Mouse (Mus musculus): ENCODE measurements around the gene Ninj2. TPM values are rescaled to one million over a fixed set of nuclear protein-coding genes. Genes with fewer than 3 reads are reported as not detected.

Ninj2 gene
- polyA plus RNA-seq, 1 experiment from 2014 or later, result 0.31 TPM

DNA sequence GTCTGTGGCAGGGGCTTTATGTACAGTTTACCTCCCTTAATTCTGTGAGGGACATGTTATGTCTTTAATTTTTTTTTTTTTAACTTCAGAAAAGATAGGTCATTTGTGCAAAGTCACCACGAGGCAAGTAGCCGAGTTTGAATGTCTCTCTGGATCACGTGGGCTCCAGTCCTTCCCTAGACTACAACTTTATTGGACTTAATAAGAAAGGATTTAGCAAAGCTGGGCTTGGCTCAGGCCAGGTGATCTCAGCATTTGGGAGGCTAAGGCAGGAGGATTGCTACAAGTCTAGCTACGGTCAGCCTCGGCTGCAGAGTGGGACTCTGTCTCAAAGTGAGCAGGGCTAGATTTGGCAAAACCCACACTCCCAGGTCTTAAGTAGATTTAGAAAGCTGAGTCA, 16.8 kb downstream of the Ninj2 start:
- no peaks in the 10 kb centered on the region for H3K27me3 ChIP-seq
- ChIA-PET POLR2A (interaction anchor here (0.6 to 0.7 kb wide), 2 partner anchors 56 to 664 kb away, joined by 3 to 4 read pairs; no protein-coding TSS in a partner anchor), CTCF (no interaction called here)
- DNase-seq (ENCODE audit: low read depth, low spot score) (no peak), ATAC-seq (no peak)
- TF ChIP-seq CTCF (IDR thresholded peaks at IDR 0.05), result no peak
- in situ Hi-C loops (cut with MboI; ENCODE audit: low pct_unique_long_range_greater_than_20kb), result loop anchor here (5.0 kb wide), 1 partner anchor 68 kb away; no protein-coding TSS in a partner anchor

- DNase-seq (ENCODE audit: low read depth, low spot score), result no peak
- no peak for TF ChIP-seq CTCF (IDR thresholded peaks at IDR 0.05)
- POLR2A ChIA-PET, result interaction anchor here (0.6 to 0.7 kb wide), 2 partner anchors 57 to 665 kb away, joined by 3 to 4 read pairs; no protein-coding TSS in a partner anchor
- in situ Hi-C loops (cut with MboI; ENCODE audit: low pct_unique_long_range_greater_than_20kb), result loop anchor here (5.0 kb wide), 1 partner anchor 69 kb away; no protein-coding TSS in a partner anchor
- ATAC-seq, result no peak
- H3K27me3 ChIP-seq, result no peaks in the 10 kb centered on the region
- CTCF ChIA-PET, result interaction anchor here (1.2 kb wide), 1 partner anchor 15 kb away, joined by 3 read pairs; no protein-coding TSS in a partner anchor
Observed at GRCm38 (mm10) chr6:120110738-120111409, 17.7 kb downstream of the Ninj2 start.

DNA sequence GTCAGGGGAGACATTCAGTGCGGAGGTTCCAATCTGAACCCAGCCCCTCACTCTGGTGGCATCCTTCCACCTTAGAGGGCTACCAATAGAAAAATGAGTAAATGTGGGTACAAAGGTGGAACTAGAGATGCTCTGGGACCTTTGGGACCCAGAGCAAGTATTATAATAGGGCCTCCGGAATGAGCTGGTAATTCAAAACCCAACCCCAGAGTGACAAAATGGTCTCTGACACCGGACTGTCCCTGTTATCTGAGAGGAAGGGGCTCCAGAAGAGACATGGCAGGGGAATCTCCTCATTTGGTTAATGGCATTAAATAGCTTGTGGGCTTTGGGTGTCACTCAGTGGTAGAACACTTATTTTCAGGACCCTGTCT, 18.2 kb downstream of the Ninj2 start:
- ATAC-seq (no peak), DNase-seq (ENCODE audit: low read depth, low spot score) (no peak)
- in situ Hi-C loops (cut with MboI; ENCODE audit: low pct_unique_long_range_greater_than_20kb), result loop anchor here (5.0 kb wide), 1 partner anchor 69 kb away; no protein-coding TSS in a partner anchor
- H3K27me3 ChIP-seq, result no peaks in the 10 kb centered on the region
- POLR2A ChIA-PET, result no interaction called here
- no peak for TF ChIP-seq CTCF (IDR thresholded peaks at IDR 0.05)
- CTCF ChIA-PET, result interaction anchor here (1.2 kb wide), 1 partner anchor 16 kb away, joined by 3 read pairs; no protein-coding TSS in a partner anchor

DNA sequence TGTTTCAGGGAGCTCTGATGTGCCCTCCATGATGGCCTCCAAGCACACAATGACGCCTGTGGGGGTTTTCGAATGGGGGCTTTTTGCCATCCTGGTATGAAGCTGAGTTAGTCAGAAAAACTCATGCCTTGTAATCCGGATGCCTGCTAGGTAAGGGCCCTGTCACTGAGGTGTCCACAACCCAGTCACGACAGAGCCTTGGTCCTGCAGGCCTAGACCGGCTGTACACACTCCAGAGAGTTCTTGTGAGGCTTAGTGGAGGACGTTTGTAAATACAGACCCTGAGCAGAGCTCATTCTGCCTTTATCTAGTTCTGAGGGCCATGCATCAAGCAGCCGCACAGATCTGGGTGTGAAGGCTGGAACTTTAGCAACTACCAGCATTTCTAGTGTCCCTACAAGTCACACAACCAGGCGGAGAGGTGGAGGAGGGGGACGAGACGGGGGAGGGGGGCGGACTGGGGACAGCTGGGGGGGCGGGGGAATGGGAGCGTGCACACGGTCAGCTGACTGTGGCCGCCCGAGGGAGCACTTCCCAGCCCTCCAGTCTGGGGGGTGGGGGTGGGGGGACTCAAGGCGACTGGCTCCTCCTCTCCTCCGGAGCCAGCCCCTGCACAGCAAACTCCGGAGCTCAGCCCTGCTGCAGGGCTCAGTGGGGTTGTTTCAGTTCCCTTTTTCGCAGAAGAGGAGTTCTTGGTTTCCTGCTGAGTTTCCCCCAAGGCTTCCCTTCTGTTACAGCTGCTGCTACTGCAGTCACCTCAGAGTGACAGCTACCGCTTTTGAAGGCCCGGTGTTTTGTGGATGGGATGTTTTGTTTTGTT, 19.0 kb downstream of the Ninj2 start:
- ATAC-seq (no peak), DNase-seq (ENCODE audit: low read depth, low spot score) (no peak)
- CTCF ChIA-PET, result interaction anchor here (1.2 kb wide), 1 partner anchor 16 kb away, joined by 3 read pairs; no protein-coding TSS in a partner anchor
- POLR2A ChIA-PET, result no interaction called here
- in situ Hi-C loops (cut with MboI; ENCODE audit: low pct_unique_long_range_greater_than_20kb), result loop anchor here (5.0 kb wide), 1 partner anchor 70 kb away; no protein-coding TSS in a partner anchor
- no peaks in the 10 kb centered on the region for H3K27me3 ChIP-seq
- no peak for TF ChIP-seq CTCF (IDR thresholded peaks at IDR 0.05)

- in situ Hi-C loops (cut with MboI; ENCODE audit: low pct_unique_long_range_greater_than_20kb), result loop anchor here (5.0 kb wide), 1 partner anchor 72 kb away; no protein-coding TSS in a partner anchor
- no peaks in the 10 kb centered on the region for H3K27me3 ChIP-seq
- POLR2A ChIA-PET, result no interaction called here
Observed at GRCm38 (mm10) chr6:120113856-120114255, 20.7 kb downstream of the Ninj2 start.

GRCm38 (mm10) chr6:120114271-120114670, 21.1 kb downstream of the Ninj2 start:
- ChIA-PET CTCF (interaction anchor here (0.7 to 1.6 kb wide), 2 partner anchors 77 to 79 kb away, joined by 4 read pairs; no protein-coding TSS in a partner anchor), POLR2A (interaction anchor here (0.9 kb wide), 1 partner anchor 73 kb away, joined by 3 read pairs; no protein-coding TSS in a partner anchor)
- peak; percentile 5 for ATAC-seq
- no peaks in the 10 kb centered on the region for H3K27me3 ChIP-seq
- TF ChIP-seq CTCF (IDR thresholded peaks at IDR 0.05), result no peak
- DNase-seq (ENCODE audit: low read depth, low spot score), result no peak
- in situ Hi-C loops (cut with MboI; ENCODE audit: low pct_unique_long_range_greater_than_20kb), result loop anchor here (5.0 kb wide), 1 partner anchor 72 kb away; no protein-coding TSS in a partner anchor

More at GRCm38 (mm10) chr6:120113856-120114255, 20.7 kb downstream of the Ninj2 start:
- DNase-seq (ENCODE audit: low read depth, low spot score), result no peak
- TF ChIP-seq CTCF (IDR thresholded peaks at IDR 0.05), result no peak
- CTCF ChIA-PET, result interaction anchor here (0.7 to 1.6 kb wide), 2 partner anchors 77 to 79 kb away, joined by 4 read pairs; no protein-coding TSS in a partner anchor
- ATAC-seq, result no peak

DNA sequence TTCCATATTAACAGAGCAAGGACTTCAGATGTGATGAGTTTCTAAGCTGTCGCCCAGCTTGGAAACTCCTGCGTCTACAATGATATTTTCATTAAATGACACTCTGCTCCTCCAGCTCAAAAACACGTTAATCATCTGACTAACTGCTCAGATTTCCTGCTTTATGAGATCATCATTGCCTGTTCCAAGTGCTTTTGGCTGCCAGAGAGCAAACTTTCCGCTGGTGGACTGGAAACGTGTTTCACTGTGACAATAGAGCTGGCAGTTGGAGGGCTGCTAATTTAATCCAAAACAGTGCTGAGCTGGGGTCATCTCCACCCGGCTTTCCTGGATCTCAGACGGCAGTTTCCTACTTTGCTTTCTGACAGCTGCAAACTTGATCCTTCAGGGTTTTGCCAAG, 21.5 kb downstream of the Ninj2 start:
- POLR2A ChIA-PET, result interaction anchor here (0.7 to 0.9 kb wide), 3 partner anchors 73 to 78 kb away, joined by 3 read pairs; no protein-coding TSS in a partner anchor
- CTCF ChIA-PET, result interaction anchor here (0.7 kb wide), 1 partner anchor 78 kb away, joined by 4 read pairs; no protein-coding TSS in a partner anchor
- in situ Hi-C loops (cut with MboI; ENCODE audit: low pct_unique_long_range_greater_than_20kb), result loop anchor here (5.0 kb wide), 1 partner anchor 72 kb away; no protein-coding TSS in a partner anchor
- no peaks in the 10 kb centered on the region for H3K27me3 ChIP-seq
- TF ChIP-seq CTCF (IDR thresholded peaks at IDR 0.05), result no peak
- peak; percentile 45 for ATAC-seq
- peak; percentile 66 for DNase-seq (ENCODE audit: low read depth, low spot score)

DNA sequence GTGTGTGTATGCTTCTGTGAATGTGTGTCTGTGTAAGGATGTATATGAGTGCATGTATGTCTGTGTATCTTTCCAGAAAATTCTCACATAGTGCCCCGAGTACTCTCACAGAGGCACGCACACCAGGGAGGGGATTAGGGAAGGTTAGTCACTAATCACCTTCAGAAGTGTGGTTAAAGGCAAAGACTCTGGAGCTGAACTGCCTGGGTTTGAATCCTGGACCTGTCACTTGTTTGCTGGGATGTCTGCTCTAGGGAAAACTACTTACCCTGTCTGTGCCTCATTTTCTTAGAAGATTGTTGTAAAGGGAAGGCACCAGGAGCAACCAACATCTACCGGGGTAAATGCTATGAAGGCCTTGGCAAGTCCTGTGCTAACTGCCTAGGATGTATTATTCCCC, 22.3 kb downstream of the Ninj2 start:
- ChIA-PET CTCF (no interaction called here), POLR2A (interaction anchor here (0.8 to 0.9 kb wide), 2 partner anchors 74 to 75 kb away, joined by 3 read pairs; no protein-coding TSS in a partner anchor)
- no peak for DNase-seq (ENCODE audit: low read depth, low spot score)
- no peak for ATAC-seq
- H3K27me3 ChIP-seq, result no peaks in the 10 kb centered on the region
- in situ Hi-C loops (cut with MboI; ENCODE audit: low pct_unique_long_range_greater_than_20kb), result no loop called here
- no peak for TF ChIP-seq CTCF (IDR thresholded peaks at IDR 0.05)

DNA sequence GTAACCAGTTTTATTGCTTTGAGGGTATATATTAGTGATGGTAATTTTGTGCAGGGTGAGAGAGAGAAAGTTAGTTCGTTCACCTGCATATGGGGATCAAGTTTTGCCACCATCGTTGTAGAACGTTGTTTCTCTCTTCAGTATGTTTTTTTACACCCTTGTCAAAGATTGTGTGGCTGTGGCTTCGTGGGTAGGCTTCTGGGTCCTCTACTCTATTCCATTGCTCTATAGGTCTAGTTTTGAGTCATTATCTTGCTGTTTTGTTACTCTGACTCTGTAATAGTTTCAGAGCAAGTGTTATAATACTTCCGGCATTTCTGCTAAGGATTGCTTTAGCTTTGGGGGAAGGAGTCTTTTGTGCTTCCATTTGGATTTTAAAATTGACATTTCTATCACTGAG, 26.7 kb downstream of the Ninj2 start:
- ChIA-PET POLR2A (no interaction called here), CTCF (interaction anchor here (1.4 kb wide), 1 partner anchor 19 kb away, joined by 3 read pairs; no protein-coding TSS in a partner anchor)
- ATAC-seq (no peak), DNase-seq (ENCODE audit: low read depth, low spot score) (no peak)
- H3K27me3 ChIP-seq, result no peaks in the 10 kb centered on the region
- in situ Hi-C loops (cut with MboI; ENCODE audit: low pct_unique_long_range_greater_than_20kb), result no loop called here
- no peak for TF ChIP-seq CTCF (IDR thresholded peaks at IDR 0.05)

DNA sequence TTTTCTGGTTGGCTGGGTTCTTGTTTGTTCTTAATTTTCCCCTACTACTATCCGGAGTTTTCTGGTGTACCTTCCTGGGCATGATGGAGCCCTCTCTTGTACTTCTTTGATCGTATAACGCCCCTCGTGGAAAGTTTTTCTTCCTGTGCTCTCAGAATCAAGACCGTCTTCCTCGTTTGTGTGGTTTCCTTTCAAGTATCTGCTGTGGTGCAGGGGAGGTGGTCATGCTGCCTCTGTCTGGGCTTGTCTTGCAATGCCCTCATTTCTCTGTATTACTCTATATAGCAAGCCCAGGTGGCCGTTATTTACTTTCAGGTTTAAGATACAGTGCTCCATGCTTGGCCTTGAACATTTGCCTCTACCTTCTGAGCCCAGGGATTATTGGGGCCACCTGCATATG, 31.5 kb downstream of the Ninj2 start:
- in situ Hi-C loops (cut with MboI; ENCODE audit: low pct_unique_long_range_greater_than_20kb), result no loop called here
- no peak for TF ChIP-seq CTCF (IDR thresholded peaks at IDR 0.05)
- ATAC-seq, result no peak
- ChIA-PET POLR2A (interaction anchor here (1.6 kb wide), 1 partner anchor 87 kb away, joined by 5 read pairs; the partner anchor contains the start of gene Wnk1), CTCF (no interaction called here)
- H3K27me3 ChIP-seq, result no peaks in the 10 kb centered on the region
- DNase-seq (ENCODE audit: low read depth, low spot score), result no peak

Data from Patski (cell line).